Mouse (Mus musculus) spleen, postnatal 4 days (tissue): ENCODE data around the gene Csn1s2a.
"Not testable (repeated sequence)": the region's sequence is repeated elsewhere in the genome, so short reads cannot be mapped to it uniquely, and the experiment has no call there.

Experiments used
- DNase-seq, 2 experiments: peaks; one replicate each; pipeline ENCODE4 v3.0.0; 2022; ENCODE audit warnings: low spot score in 2 of 2

Gene Csn1s2a

DNA sequence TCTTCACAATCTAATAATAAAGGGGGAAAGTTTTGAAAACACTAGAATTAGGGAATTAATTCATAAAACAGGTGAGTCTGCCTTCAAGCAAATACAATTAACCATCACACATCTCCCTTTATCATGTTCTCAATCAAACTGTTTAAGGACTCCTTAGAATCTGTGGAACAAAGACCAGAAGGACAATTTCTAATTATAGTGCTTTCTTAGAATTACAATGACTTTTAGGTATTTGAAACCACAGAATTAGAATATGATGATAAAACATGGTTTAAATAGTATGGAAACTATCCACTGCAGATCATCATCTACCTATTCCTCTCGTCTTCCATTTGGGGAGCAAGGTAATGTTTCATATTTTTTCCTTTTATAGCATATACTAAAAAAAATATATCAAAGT, at the start of gene Csn1s2a:
Gene Csn1s2a, plus strand, starts transcription at position 301 of the 400 bp plus-strand sequence.
- no peak for DNase-seq

DNA sequence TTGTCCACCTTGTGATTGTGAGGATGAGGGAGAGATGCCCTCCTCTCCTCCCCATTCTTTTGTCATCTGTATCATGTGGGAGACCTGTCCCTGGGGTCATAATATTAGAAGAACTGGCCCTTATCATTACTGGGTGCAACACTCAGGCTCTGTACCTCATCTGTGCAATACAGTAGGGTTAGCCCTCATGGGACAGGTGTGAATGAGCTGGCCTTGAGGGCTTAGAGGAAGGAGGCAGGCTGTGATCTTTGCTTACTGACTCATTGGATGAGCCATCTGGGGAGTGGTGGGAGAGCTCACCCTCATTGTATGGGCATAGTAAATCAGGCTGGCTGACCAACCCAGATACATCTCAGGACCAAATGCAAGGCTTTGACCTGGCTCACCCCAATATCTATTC, 39.5 kb upstream of the Csn1s2a start:
- no peak for DNase-seq

DNA sequence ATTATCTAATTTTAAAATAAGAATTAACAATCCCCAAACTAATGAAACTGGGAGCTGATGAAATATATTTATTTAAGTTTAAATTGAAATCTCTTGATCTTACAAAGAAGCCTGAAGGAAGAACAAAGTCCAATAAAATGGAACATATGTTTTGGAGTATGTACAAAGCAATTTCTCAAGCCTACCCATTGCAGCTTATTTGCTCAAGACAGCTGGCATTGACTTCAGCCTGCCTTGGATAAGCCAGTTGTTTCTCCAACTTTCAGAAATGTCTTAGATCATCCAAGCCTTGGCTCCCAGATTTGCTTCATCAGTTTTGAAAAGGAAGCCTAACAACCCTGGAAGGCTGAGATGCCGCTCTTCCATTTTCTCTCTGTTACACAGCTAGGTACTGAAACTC, 20.9 kb upstream of the Csn1s2a start:
- no peak for DNase-seq

DNA sequence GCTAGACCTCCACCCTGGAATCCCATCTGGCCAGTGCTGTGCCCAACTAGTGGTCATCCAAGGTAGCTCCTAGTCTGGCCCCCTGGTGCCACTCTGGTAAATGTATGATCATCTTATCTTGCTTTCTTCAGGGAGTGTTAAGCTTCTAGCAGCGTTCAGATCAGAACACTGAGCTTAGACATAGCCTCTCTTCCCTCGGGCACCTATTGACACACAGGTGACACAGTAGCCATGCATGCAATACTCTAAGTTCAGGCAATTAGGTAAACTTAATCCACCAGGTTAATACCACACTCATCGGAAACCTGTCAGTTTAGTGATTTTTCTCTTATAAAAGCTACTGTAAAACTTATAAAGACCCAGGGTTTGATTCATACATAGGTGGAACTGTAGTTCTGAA, 9.8 kb upstream of the Csn1s2a start:
- DNase-seq = no peak

DNA sequence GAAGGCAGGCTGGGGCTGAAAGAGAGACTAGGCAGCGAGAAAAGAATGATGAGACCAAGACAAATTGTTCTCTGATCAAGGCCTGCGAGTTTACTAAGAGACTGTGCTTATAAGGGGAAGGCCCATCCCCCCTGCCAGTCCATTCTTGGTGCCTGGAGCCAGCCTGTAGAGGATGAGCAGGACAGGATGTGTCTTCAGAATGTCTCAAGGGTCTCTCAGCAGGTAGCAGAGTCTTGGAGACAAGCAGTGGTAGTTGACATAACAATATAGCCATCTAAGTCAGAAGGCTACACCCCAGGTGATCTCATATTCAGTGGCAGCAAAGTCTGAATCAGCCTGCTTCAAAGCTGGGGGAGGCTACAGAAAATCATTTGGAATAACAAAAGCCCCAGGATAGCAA, 2.2 kb upstream of the Csn1s2a start:
- not testable (repeated sequence) for DNase-seq

DNA sequence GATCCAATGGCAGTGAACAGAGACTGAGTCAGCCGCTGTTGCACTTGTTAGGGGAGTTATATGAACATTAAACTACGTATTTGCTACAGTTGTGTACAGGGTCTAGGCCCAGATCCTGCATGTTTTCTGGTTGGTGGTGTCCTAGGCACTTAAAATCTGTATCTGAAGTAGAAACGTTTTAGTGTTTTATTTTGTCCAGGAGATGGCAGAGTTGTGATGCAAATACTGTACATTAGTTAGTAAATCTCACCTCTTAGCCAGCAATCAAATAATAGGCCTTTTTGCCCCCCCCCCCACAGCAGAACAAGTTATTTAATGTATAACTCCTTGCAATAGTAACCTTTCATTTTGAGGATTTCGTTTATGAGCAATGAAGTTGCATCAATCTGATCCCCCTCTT, 8.4 kb downstream of the Csn1s2a start:
- no peak for DNase-seq

DNA sequence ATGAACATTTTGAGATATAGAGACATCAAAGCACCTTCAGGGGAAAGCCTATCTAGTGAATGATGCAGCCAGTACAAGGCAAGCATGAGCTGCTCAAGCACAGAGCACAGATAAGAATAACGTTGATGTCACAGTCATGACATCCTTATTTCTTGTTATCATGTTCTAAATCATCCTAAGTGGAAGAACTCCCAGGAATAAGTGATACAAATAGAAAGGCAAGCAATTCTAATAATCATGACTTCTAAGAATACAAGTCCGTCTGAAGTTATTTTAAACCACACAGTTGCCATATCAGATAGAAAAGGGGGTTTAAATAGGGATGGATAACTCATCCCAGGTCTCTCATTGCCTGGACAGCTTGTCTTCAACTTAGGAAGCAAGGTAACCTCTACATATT, 33.4 kb downstream of the Csn1s2a start, which contains the start of gene Csn1s2b:
Gene Csn1s2b, plus strand, starts transcription at position 301 of the 400 bp plus-strand sequence.
- no peak for DNase-seq

DNA sequence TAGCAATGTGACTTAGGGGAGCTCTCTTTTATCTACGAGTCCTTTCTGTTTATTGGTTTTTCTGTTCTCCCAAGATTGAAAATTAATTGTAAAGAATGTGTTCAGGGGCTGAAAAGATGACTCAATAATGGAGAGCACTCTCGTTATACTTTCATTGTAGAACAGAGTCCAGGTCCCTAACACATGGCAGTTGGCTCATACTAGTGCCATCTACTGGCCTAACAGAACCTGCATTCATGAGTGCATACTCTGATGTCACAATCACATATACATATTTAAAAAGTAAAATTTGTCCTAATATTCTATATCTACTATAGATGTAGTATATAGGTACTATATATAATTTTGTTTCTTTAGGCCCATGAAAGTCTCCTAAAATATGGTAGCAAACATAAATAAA, 34.9 kb downstream of the Csn1s2a start:
- DNase-seq = no peak

DNA sequence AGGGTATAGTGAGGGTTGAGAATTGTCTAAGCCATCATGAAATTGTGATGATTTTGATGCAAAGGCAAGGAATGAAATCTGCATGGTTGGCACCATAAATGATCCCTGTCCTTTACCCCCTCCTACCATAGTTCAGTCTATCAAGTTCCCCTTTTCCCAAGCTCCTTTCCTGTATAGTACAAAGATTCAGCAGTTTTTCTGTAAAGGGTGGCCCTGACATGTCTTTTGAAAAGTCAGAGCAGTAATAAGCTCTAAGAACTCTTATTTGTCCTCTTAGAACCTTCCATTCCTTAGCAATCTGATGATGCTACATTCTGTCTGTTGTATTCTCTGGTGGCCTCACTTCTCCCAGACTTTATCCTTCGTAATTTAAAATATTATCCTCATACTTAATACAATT, 51.0 kb downstream of the Csn1s2a start, which contains the start of gene Prr27:
Gene Prr27, plus strand, starts transcription at position 301 of the 400 bp plus-strand sequence.
- no peak for DNase-seq
